ENCODE assay signal across 22 mouse cellular contexts in the genomic region with DNA sequence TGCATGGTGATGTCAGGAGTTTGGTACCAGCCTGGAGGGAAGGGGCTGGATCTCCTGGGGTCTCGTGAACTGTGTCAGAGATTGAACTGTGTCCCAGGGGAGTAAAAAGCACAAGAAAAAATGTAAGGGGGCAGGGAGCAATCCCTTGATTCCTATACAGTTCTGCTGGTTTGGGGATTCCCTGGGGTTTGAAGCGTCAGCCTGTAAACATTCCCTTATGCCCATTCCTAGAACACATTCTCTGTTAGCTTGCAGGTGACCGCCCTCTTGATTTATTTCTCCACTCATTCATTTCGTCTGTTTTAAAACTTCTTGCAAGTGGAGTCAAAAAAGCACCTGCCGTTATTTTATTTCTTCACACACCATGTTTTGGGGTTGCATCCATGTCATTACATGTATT. TPM values are rescaled to one million over a fixed set of nuclear protein-coding genes. Genes with fewer than 3 reads are reported as not detected.
"Had no signal": no experiment of that assay in that cellular context is flagged by ENCODE, and none has a peak within 500 bp of the region (broad histone marks: within the 10 kb centered on the region; RNA-seq: fewer than 3 reads in every experiment).

No protein-coding gene starts in this region.

- H3K27ac ChIP-seq: heart, embryonic 10.5 days; hindbrain, embryonic 10.5 days; hindbrain, embryonic 12.5 days; hindbrain, embryonic 14.5 days; intestine, embryonic 15.5 days; layer of hippocampus, adult 2 months; left cerebral cortex, adult 2 months; limb, embryonic 10.5 days; limb, embryonic 12.5 days had no signal

- DNase-seq: gastrocnemius, postnatal 14 days; gastrocnemius, postnatal 36 days; heart, adult 11 months; heart, postnatal 10 days; heart, postnatal 4 days; kidney, adult 18-20 months; kidney, adult 8-10 months; kidney, postnatal 10 days; kidney, postnatal 25 days; kidney, postnatal 4 days; liver had no signal

- H3K4me1 ChIP-seq: heart, embryonic 10.5 days; heart, embryonic 12.5 days; hindbrain, embryonic 10.5 days; hindbrain, embryonic 12.5 days; intestine, embryonic 15.5 days; limb, embryonic 10.5 days; limb, embryonic 12.5 days had no signal

- H3K4me3 ChIP-seq: heart, embryonic 10.5 days; heart, embryonic 12.5 days; hindbrain, embryonic 10.5 days; hindbrain, embryonic 12.5 days; intestine, embryonic 15.5 days; layer of hippocampus, adult 2 months; left cerebral cortex, adult 2 months; limb, embryonic 10.5 days; limb, embryonic 12.5 days had no signal

- H3K36me3 ChIP-seq: heart, embryonic 10.5 days; heart, embryonic 12.5 days; hindbrain, embryonic 10.5 days; hindbrain, embryonic 12.5 days; intestine, embryonic 15.5 days; limb, embryonic 10.5 days; limb, embryonic 12.5 days had no signal

RNA-seq across cellular contexts. Expression of a gene that starts 43.8 kb away (rescaled TPM):
- polyA plus RNA-seq: inflammation-experienced regulatory T-cells, adult 6 months had no signal
